Mouse (Mus musculus) midbrain, embryonic 11.5 days (tissue): ENCODE data around the gene Klhdc7b. TPM values are rescaled to one million over a fixed set of nuclear protein-coding genes. Genes with fewer than 3 reads are reported as not detected.

Experiments
- ATAC-seq: fragments of 200-750 bp; cut with Nextera tagmentation; 2 replicates; pipeline ENCODE4 v1.8.0; 2017; ENCODE audit warnings: moderate TSS enrichment, moderate library complexity; ENCODE audit not compliant: low FRiP score
- DNase-seq: peaks from one replicate; pipeline ENCODE4 v3.0.0; 2015; ENCODE audit warnings: low spot score; ENCODE audit errors: missing footprints
- H3K27ac ChIP-seq: fragments of 300-500 bp; sonication (generic); 2 replicates; pipeline ENCODE4 v1.5.1; 2014; ENCODE audit warnings: low read depth, low read length
- H3K27me3 ChIP-seq: fragments of 300-500 bp; sonication (generic); 2 replicates; pipeline ENCODE4 v1.6.1; 2014; ENCODE audit warnings: mild to moderate bottlenecking, low read length, moderate library complexity, mixed read lengths; ENCODE audit not compliant: control insufficient read depth, insufficient read depth
- H3K36me3 ChIP-seq: fragments of 300-500 bp; sonication (generic); 2 replicates; pipeline ENCODE4 v1.6.1; 2014; ENCODE audit warnings: mild to moderate bottlenecking, low read length, moderate library complexity, mixed read lengths; ENCODE audit not compliant: control insufficient read depth, insufficient read depth
- H3K4me1 ChIP-seq: fragments of 300-500 bp; sonication (generic); 2 replicates; pipeline ENCODE4 v1.6.1; 2014; ENCODE audit warnings: low read length; ENCODE audit not compliant: control insufficient read depth, insufficient read depth
- H3K4me2 ChIP-seq: fragments of 300-500 bp; sonication (generic); 2 replicates; pipeline ENCODE4 v1.6.1; 2014; ENCODE audit warnings: mild to moderate bottlenecking, moderate library complexity
- H3K4me3 ChIP-seq: fragments of 300-500 bp; sonication (generic); 2 replicates; pipeline ENCODE4 v1.5.1; 2014; ENCODE audit warnings: low read depth, low read length
- H3K9ac ChIP-seq: fragments of 300-500 bp; sonication (generic); 2 replicates; pipeline ENCODE4 v1.6.1; 2014; ENCODE audit warnings: low read length
- H3K9me3 ChIP-seq: fragments of 300-500 bp; sonication (generic); 2 replicates; pipeline ENCODE4 v1.6.1; 2016; ENCODE audit warnings: low read length; ENCODE audit not compliant: control insufficient read depth
- WGBS: fragments of 180-500 bp; shearing (Covaris S2); extraction: QIAGEN DNeasy Blood & Tissue Kit; methylation state at CpG from one replicate; pipeline ENCODE4 v1.1.7; 2014; 5-methylcytosine and 5-hydroxymethylcytosine counted together
- polyA plus RNA-seq: library from polyadenylated mRNA; unstranded; fragments of >200 nt; fragmentation: Nextera tagmentation; extraction: Ambion mirVana; gene quantifications from 2 replicates; pipeline ENCODE4 v1.2.1, GENCODE M21; 2014

Gene Klhdc7b
- polyA plus RNA-seq, 1 experiment from 2014 or later = not detected

- Histone ChIP-seq H3K4me1 (no peaks in the 10 kb centered on the region), H3K36me3 (no peaks in the 10 kb centered on the region), H3K4me2 (no peak overlapping the region), H3K9ac (no peak overlapping the region), H3K4me3 (no peak overlapping the region), H3K9me3 (no peaks in the 10 kb centered on the region), H3K27me3 (no peaks in the 10 kb centered on the region), H3K27ac (no peak overlapping the region)
- ATAC-seq (no peak), DNase-seq (peak; percentile 21)
Measured at GRCm38 (mm10) chr15:89406691-89407090, 22.0 kb downstream of the Klhdc7b start.

GRCm38 (mm10) chr15:89410118-89410517, 25.4 kb downstream of the Klhdc7b start, which contains the start of gene Syce3:
Syce3 (minus strand) TSS chr15:89410503.
- Histone ChIP-seq H3K4me1 (no peaks in the 10 kb centered on the region), H3K36me3 (no peaks in the 10 kb centered on the region), H3K27ac (no peak within 1 kb of the TSS), H3K4me3 (no peak within 1 kb of the TSS), H3K4me2 (no peak within 1 kb of the TSS), H3K9ac (no peak within 1 kb of the TSS), H3K27me3 (no peaks in the 10 kb centered on the region), H3K9me3 (no peaks in the 10 kb centered on the region)
- 83% methylated on average over 16 of the region's 24 CpGs for WGBS
- ATAC-seq (no peak), DNase-seq (peak; percentile 49)

DNA sequence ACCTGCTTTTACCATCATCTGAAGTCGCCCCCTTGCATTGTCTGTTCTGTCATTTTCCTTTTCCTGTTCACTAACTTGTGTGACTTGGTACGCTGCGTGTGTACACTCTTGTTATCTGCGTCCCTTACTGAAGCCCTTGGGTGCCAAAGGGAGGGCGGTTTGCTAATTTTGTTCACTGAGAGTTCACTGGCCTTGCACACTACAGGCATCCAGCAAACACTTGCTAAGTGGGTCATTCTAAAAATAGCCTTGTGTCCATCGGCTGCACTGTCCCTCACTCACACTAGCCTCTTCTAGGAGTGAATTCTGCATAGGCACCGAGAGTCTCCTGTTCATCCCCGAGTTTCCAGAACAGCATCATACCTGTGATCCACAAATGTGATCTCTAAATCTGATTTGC, 30.6 kb downstream of the Klhdc7b start:
- H3K36me3 ChIP-seq = peaks cover under 1% of the 10 kb centered on the region; the same call in 1 of the 2 replicates
- H3K27me3 ChIP-seq = no peaks in the 10 kb centered on the region
- no peaks in the 10 kb centered on the region for H3K9me3 ChIP-seq
- H3K4me2 ChIP-seq = no peak overlapping the region
- no peak overlapping the region for H3K27ac ChIP-seq
- no peak overlapping the region for H3K4me3 ChIP-seq
- no peak for ATAC-seq
- H3K4me1 ChIP-seq = no peaks in the 10 kb centered on the region
- WGBS = 92% methylated on average over 8 of the region's 8 CpGs
- peak; percentile 47 for DNase-seq
- no peak overlapping the region for H3K9ac ChIP-seq

DNA sequence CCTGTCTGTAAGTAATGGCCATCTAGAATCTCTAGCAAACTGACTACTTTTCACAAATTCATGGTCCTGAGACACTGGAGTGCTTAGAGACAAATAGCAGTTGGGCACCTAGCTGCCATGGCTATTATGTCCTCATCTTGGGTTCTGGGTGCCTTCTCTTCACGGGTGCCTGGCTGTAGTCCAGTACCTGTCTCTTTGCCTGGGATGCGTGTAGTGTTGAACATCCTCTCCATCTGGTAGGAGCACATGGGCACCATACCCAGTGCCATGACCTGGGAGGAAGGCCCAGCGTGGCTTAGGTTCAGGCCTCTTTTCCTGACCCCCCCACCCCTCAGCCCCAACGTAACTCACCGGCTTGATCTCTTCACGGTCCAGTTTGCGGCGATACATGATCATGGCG, 37.2 kb downstream of the Klhdc7b start:
- ATAC-seq = no peak
- WGBS = 93% methylated on average over 9 of the region's 9 CpGs
- Histone ChIP-seq H3K9me3 (no peaks in the 10 kb centered on the region), H3K4me3 (no peak overlapping the region), H3K4me1 (no peaks in the 10 kb centered on the region), H3K4me2 (no peak overlapping the region), H3K27me3 (no peaks in the 10 kb centered on the region), H3K9ac (no peak overlapping the region), H3K36me3 (peaks cover 7% of the 10 kb centered on the region; the same call in 1 of the 2 replicates), H3K27ac (no peak overlapping the region)
- DNase-seq = no peak

DNA sequence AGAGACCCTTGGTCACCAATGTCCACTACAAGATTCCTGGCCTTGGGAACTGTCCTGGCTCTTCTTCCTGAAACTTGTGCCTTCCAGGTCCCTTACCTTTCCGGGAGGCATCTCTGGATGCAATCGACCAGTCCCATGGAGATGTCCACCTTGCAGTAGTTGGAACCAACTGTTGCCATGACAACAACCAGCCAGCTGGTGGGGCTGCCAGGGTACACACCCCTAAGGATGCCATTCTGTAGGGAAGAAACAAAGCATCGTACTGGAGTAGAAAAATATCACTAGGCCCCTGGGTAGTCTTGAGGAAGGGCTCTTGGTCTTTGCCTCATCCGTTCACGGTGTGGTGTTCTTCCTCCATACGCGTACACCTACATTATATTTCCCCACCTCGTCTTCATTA, 39.9 kb downstream of the Klhdc7b start:
- peaks cover 6% of the 10 kb centered on the region for H3K4me1 ChIP-seq
- no peaks in the 10 kb centered on the region for H3K9me3 ChIP-seq
- H3K27ac ChIP-seq = no peak overlapping the region
- no peak for ATAC-seq
- no peak overlapping the region for H3K4me3 ChIP-seq
- no peak for DNase-seq
- peaks cover 7% of the 10 kb centered on the region; the same call in 1 of the 2 replicates for H3K36me3 ChIP-seq
- no peak overlapping the region for H3K9ac ChIP-seq
- no peak overlapping the region for H3K4me2 ChIP-seq
- 86% methylated on average over 8 of the region's 8 CpGs for WGBS
- no peaks in the 10 kb centered on the region for H3K27me3 ChIP-seq

DNA sequence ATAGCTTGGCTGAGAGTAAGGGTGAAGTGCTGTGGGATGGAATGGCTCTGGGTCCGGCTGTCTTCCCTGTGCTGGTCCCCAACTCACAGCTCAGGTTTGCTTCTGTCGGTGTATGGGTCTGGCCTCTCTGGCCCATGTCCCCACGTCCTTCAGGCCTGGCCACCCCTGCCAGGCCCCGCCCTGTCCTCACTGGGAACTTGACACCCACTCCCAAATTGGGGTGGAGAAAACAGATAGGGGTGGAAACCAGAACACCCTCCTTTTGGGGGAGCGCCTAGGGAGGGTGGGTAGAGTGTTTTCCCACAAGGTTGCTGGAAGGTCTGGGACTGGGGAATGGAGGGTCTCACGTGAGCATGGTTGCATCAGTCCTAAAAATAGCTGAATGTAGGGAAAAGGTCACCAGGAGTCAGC, 41.0 kb downstream of the Klhdc7b start, which contains the start of gene Cpt1b:
Gene Cpt1b, minus strand, starts transcription at position 153 of the 411 bp plus-strand sequence.
- ATAC-seq = no peak
- DNase-seq = no peak
- H3K27ac ChIP-seq = no peak within 1 kb of the TSS
- no peaks in the 10 kb centered on the region for H3K27me3 ChIP-seq
- H3K36me3 ChIP-seq = peaks cover 4% of the 10 kb centered on the region; the same call in 1 of the 2 replicates
- no peak within 1 kb of the TSS for H3K9ac ChIP-seq
- 33% methylated on average over 6 of the region's 6 CpGs for WGBS
- H3K9me3 ChIP-seq = no peaks in the 10 kb centered on the region
- H3K4me2 ChIP-seq = no peak within 1 kb of the TSS
- H3K4me3 ChIP-seq = no peak within 1 kb of the TSS
- H3K4me1 ChIP-seq = peaks cover 10% of the 10 kb centered on the region

- H3K36me3 ChIP-seq = peaks cover 4% of the 10 kb centered on the region; the same call in 1 of the 2 replicates
- no peak overlapping the region for H3K9ac ChIP-seq
- no peak overlapping the region for H3K4me2 ChIP-seq
- no peaks in the 10 kb centered on the region for H3K9me3 ChIP-seq
- no peak for DNase-seq
- no peak overlapping the region for H3K27ac ChIP-seq
- H3K27me3 ChIP-seq = no peaks in the 10 kb centered on the region
- H3K4me3 ChIP-seq = no peak overlapping the region
- ATAC-seq = no peak
- peaks cover 10% of the 10 kb centered on the region for H3K4me1 ChIP-seq
- 89% methylated on average over 10 of the region's 10 CpGs for WGBS
Measured at GRCm38 (mm10) chr15:89426716-89427115, 42.0 kb downstream of the Klhdc7b start.

GRCm38 (mm10) chr15:89428136-89428790, 43.5 kb downstream of the Klhdc7b start:
- peaks cover 10% of the 10 kb centered on the region for H3K4me1 ChIP-seq
- H3K4me2 ChIP-seq = peak overlapping the region; percentile 90
- H3K27ac ChIP-seq = no peak overlapping the region
- ATAC-seq (no peak), DNase-seq (peak; percentile 77)
- no peaks in the 10 kb centered on the region for H3K27me3 ChIP-seq
- peaks cover 4% of the 10 kb centered on the region; the same call in 1 of the 2 replicates for H3K36me3 ChIP-seq
- WGBS = 86% methylated on average over 19 of the region's 19 CpGs
- no peaks in the 10 kb centered on the region for H3K9me3 ChIP-seq
- H3K9ac ChIP-seq = peak overlapping the region; percentile 83; the same call in 1 of the 2 replicates
- peak overlapping the region; percentile 81 for H3K4me3 ChIP-seq

- Histone ChIP-seq H3K9me3 (no peaks in the 10 kb centered on the region), H3K9ac (peak overlapping the region; percentile 83), H3K36me3 (peaks cover 4% of the 10 kb centered on the region; the same call in 1 of the 2 replicates), H3K27me3 (no peaks in the 10 kb centered on the region), H3K4me3 (peak overlapping the region; percentile 81), H3K4me1 (peaks cover 10% of the 10 kb centered on the region), H3K27ac (no peak overlapping the region; the same call in 1 of the 2 replicates), H3K4me2 (peak overlapping the region; percentile 90)
- ATAC-seq = peak; percentile 67
- WGBS = 4% methylated on average over 22 of the region's 22 CpGs
- DNase-seq = peak; percentile 90
Measured at GRCm38 (mm10) chr15:89428821-89429351, 44.2 kb downstream of the Klhdc7b start.
